Mouse (Mus musculus) myocyte (in vitro differentiated cells): ENCODE measurements around the gene Emc10.

ENCODE experiments used
- POLR2A ChIP-seq: IDR thresholded peaks from one replicate; pipeline ENCODE4 v1.6.1; 2011; ENCODE audit warnings: low read depth, mild to moderate bottlenecking, control low read depth, moderate library complexity; ENCODE audit not compliant: insufficient read length
- POLR2AphosphoS2 ChIP-seq: IDR thresholded peaks from one replicate; pipeline ENCODE4 v1.6.1; 2011; ENCODE audit warnings: low read depth, control low read depth; ENCODE audit not compliant: insufficient read length
- TCF12 ChIP-seq: IDR thresholded peaks from one replicate; pipeline ENCODE4 v1.6.1; 2011; ENCODE audit warnings: mild to moderate bottlenecking, control low read depth; ENCODE audit not compliant: poor library complexity, insufficient read depth, severe bottlenecking

- no peak for TF ChIP-seq POLR2A
- TF ChIP-seq POLR2AphosphoS2, result peak; percentile 74
- no peak for TF ChIP-seq TCF12
Measured at GRCm38 (mm10) chr7:44484109-44484508, 12.2 kb downstream of the Emc10 start.
